Mouse (Mus musculus) WW6 (cell line): ENCODE measurements around the gene C530008M17Rik.
"Not testable (repeated sequence)": the region's sequence is repeated elsewhere in the genome, so short reads cannot be mapped to it uniquely, and the experiment has no call there.

Source experiments
- DNase-seq: peaks from one replicate; pipeline ENCODE4 v3.0.0-alpha.2; 2013; ENCODE audit warnings: low read depth, low spot score

The C530008M17Rik gene

DNA sequence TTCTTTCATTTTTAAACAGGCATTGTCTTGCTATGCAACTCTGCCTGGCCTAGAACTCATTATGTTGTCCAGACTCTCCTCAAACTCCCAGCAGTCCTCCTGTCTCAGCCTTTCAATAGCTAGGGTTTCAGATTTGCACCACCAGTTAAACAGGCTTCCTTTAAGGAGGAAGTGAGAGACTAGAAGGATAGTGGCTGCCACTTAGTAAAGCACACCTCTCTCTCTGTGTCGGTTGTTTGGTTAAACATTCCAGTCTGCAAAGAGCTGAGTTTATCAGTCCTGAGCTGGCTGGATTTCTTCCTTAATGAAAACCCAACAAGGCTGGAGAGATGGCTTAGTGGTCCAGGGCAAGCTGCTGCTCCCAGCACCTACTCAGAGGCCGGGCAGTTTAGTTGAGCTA, 236.3 kb downstream of the C530008M17Rik start:
- DNase-seq = no peak

DNA sequence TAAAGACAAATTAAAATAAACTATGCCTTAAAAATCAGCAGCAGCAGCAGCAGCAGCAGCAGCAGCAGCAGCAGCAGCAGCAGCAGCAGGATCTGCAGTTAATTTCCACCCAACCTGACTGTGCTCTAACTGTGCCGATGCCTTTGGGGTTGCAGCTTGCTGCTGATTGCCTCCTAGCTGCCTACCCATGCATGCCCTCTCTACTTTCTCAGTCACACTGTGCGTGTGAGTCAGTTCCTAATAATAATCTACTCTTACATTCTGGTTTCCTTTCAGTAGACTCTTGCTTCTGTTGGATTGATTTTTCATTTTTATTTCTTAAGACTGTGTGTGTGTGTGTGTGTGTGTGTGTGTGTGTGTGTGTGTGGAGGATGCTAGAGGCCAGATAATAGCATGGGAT, 236.8 kb downstream of the C530008M17Rik start:
- DNase-seq = no peak

DNA sequence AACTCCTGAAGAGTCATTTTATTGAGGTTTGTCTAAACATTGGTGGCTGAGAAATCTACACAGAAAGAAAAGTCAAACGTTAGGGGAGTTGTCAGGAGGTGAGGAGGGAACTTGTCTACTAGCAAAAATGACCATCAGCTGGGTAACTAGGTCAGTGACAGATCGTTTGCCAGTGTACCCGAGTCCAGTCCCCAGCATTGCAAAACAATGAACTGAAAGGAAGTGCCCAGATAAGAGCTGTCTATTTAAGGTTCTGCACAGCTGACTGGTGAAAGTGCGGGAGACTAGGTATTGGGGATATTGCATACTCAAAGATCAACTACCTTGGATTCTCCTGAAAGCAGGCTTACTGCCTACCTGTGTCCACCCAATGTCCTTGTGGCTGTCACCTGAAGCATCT, 245.8 kb downstream of the C530008M17Rik start:
- no peak for DNase-seq

- no peak for DNase-seq
Observed at GRCm38 (mm10) chr5:76904713-76905404, 248.5 kb downstream of the C530008M17Rik start.

DNA sequence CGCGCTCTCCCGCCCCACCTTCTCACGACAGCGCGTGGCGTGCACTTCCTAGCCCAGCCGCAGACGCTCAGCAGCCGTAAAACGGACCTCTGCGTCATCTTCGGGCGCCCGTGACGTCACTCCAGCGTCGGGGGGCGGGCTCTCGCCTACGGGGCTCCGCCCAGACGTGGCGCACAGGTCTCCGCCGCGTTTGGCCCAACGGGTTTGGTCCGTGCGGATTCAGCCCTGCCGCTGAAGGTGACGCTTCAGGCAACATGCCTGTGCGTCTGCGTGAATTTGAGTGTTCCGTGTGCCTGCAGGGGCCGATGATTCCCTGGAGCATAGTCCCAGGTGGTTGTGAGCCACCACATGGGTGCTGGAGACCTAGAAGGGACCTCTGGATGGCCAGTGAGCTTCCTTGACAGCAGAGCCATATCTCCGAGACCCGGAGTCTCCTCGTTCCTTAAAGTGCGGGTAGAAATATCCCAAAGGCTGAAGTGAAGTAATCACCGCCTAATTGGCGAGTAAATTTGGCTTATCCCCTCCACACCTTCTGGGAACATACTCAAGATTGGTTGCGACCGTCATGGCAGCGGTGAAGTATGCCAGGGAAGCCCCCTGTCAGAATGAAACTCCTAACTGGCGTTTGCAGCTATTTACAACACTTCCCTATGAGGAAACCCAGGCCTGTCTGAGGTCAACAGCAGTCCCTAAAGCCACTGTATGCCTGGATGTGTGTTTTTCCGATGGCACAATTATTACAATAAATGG, 249.3 kb downstream of the C530008M17Rik start, which contains the start of gene Aasdh:
Aasdh (minus strand) TSS at position 110 of the 750 bp plus-strand sequence.
- peak; percentile 88 for DNase-seq

DNA sequence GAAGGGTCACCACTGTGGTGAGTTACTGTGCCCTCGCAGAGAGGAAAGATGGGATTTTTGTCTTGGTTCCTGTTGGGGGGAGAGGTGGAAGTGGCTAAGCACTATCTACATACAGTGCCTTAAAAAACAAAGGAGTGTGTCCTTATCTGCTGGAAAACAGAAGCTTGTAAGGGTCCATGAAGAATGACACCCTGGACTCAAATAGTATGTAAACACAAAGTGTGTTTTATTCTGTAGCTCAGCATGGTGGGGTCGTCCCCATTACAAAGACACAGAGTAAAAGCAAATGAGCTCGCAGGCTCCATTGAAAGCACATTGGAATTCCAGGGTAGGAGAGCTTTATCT, 249.8 kb downstream of the C530008M17Rik start:
- DNase-seq = no peak

DNA sequence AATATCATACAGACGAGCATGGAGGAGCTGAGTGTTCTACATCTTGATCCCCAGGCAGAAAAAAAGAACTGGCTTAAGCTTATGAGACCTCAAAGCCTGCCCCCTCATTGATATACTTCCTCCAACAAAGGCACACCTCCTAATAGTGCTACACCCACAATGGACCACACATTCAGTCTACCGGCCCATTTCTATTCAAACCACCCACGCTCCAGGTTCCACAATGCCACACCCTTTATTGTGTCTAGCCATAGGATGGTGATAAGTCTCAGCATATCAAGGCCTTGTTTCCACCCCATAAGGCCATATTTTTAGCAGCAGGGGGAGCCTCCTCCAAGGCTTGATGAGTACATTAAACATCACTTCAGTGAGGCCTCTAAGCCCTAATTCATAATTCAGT, 254.5 kb downstream of the C530008M17Rik start:
- no peak for DNase-seq

- DNase-seq = not testable (repeated sequence)
Observed at GRCm38 (mm10) chr5:76912522-76912921, 256.2 kb downstream of the C530008M17Rik start.

GRCm38 (mm10) chr5:76922833-76923232, 266.5 kb downstream of the C530008M17Rik start:
- DNase-seq = no peak
